Mouse (Mus musculus): ENCODE results near the gene Ldah.
"Not testable (repeated sequence)": the region's sequence is repeated elsewhere in the genome, so short reads cannot be mapped to it uniquely, and the experiment has no call there.

Gene Ldah

GRCm38 (mm10) chr12:8207978-8208403, at the start of gene Ldah:
Ldah (plus strand) TSS chr12:8208107.
- DNase-seq, result peak; percentile 87 to 88

GRCm38 (mm10) chr12:8167743-8168142, 40.2 kb upstream of the Ldah start:
- no peak for DNase-seq

GRCm38 (mm10) chr12:8180921-8181320, 27.0 kb upstream of the Ldah start:
- no peak for DNase-seq

GRCm38 (mm10) chr12:8181744-8182143, 26.2 kb upstream of the Ldah start:
- no peak for DNase-seq

GRCm38 (mm10) chr12:8184518-8184917, 23.4 kb upstream of the Ldah start:
- no peak for DNase-seq

GRCm38 (mm10) chr12:8188161-8188560, 19.7 kb upstream of the Ldah start:
- no peak for DNase-seq

GRCm38 (mm10) chr12:8188796-8189535, 18.9 kb upstream of the Ldah start:
- not testable (repeated sequence) for DNase-seq

GRCm38 (mm10) chr12:8189722-8190121, 18.2 kb upstream of the Ldah start:
- DNase-seq, result no peak

GRCm38 (mm10) chr12:8205721-8206120, 2.2 kb upstream of the Ldah start:
- no peak for DNase-seq

GRCm38 (mm10) chr12:8207578-8207977, 329 bp upstream of the Ldah start:
- DNase-seq, result no peak

GRCm38 (mm10) chr12:8216392-8217280, 8.7 kb downstream of the Ldah start:
- DNase-seq, result no peak

GRCm38 (mm10) chr12:8223036-8223435, 15.1 kb downstream of the Ldah start:
- no peak for DNase-seq

- no peak for DNase-seq
Measured at GRCm38 (mm10) chr12:8231101-8231500, 23.2 kb downstream of the Ldah start.

GRCm38 (mm10) chr12:8232679-8233078, 24.8 kb downstream of the Ldah start:
- no peak for DNase-seq

GRCm38 (mm10) chr12:8242181-8242580, 34.3 kb downstream of the Ldah start:
- DNase-seq, result no peak

GRCm38 (mm10) chr12:8244746-8245145, 36.8 kb downstream of the Ldah start:
- DNase-seq, result no peak

GRCm38 (mm10) chr12:8260297-8260696, 52.4 kb downstream of the Ldah start:
- DNase-seq, result no peak

GRCm38 (mm10) chr12:8266311-8266710, 58.4 kb downstream of the Ldah start:
- no peak for DNase-seq

GRCm38 (mm10) chr12:8269627-8270026, 61.7 kb downstream of the Ldah start:
- DNase-seq, result no peak

- no peak for DNase-seq
Measured at GRCm38 (mm10) chr12:8271405-8271804, 63.5 kb downstream of the Ldah start.

GRCm38 (mm10) chr12:8273471-8274171, 65.7 kb downstream of the Ldah start:
- no peak for DNase-seq

GRCm38 (mm10) chr12:8275424-8275823, 67.5 kb downstream of the Ldah start:
- no peak for DNase-seq

All from thymus, adult 18-20 months (tissue).